Mouse (Mus musculus): ENCODE results near the gene Xrcc3.

Gene Xrcc3

DNA sequence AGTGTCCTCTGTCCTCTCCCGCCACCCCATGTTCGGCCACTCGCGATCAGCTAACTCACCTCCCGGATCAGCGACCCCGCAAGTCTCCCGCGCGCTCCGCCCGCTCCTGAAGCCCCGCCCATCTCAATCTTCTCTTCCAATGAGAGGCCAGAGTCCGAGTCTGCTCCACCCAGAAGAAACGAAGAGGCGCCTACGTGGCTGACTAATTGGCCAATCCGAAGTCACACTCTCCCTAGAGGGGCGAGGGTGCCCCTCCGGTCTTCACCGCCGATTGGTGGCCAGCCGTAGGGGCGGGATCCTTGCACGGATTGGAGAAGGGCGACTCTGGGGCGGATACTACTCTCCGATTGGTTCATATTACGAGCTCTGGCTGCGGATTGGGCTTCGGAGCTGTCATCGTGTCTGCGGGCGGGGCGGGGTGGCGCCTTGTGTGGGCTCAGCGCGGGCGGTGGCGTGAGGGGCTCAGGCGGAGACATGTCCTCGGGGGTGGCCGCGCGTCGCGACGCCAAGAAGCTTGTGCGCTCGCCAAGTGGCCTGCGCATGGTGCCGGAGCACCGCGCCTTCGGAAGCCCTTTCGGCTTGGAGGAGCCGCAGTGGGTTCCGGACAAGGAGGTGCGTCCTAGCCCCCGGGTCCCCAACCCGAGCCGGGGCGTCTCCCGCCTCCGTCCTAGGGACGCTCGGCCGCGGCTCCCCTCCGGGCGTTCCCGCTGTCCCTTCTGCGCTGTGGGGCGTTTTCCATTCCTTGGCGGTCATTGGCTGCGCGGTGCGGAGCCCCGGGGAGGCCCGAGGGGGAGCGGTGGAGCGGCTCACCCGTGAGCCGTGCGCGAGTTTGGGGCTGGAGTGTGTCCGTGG is at the start of gene Xrcc3, which contains the start of gene Zfyve21:
Xrcc3 (minus strand) TSS at position 108 of the 852 bp plus-strand sequence.
Zfyve21 (plus strand) TSS at position 405 of the 852 bp plus-strand sequence.
- DNase-seq (ENCODE audit: low spot score): peak; percentile 95

DNA sequence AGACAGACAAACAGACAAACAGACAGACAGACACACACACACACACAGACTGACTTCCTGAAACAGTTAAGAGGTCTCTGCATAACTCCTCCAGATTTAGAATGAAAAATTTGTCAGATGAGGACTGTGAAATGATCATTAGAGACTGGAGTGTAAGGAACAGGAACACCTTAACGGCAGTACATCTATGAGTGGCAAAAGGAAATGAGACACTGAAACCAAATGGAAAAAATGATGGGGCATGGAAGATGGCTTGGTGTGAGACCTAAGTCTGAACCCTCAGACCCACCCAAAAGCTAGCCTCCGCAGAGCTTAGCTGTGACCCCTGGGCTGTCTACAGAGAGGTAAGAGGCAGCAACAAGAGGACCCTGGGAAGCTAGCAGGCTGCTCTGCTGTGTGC is 41.8 kb upstream of the Xrcc3 start:
- DNase-seq (ENCODE audit: low spot score): no peak

DNA sequence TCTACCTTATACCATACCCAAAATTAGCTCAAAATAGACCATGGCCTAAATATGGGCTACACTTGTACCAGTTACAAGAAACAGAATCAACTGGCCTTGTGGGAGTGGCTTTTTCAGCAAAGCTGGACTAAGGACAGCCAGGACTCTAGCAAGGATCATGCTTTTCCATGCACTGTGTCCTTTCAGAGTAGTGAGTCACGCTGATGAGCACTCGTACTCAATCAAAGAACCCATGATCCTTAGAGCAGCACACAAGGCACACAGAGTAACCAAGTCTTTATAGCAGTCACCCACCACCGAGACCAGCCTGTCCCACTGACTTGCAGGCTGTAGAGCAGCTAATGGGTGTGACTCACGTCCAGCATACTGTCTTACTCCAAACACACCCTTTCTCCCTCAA is 39.9 kb upstream of the Xrcc3 start:
- DNase-seq (ENCODE audit: low spot score): no peak

DNA sequence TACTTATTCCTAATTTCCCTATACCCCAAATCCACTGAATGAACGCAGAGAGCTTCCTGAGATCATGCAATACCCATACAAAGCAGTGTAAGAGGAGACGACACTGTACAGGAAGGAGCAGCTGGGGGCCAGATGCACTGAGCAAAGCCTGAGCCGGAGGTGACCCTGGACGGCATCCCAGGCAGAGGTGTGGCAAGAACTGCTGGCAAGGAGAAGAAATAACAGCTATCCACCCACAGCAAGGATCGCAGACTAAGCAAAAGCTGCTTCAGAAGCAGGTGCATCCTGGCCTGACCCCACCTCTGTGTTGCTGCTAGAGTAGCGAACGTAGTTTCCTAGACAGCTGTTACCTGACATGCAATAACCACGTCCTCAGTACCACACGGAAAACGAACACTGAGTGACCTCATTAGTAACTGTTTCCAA is 39.4 kb upstream of the Xrcc3 start:
- peak; percentile 67 for DNase-seq (ENCODE audit: low spot score)

DNA sequence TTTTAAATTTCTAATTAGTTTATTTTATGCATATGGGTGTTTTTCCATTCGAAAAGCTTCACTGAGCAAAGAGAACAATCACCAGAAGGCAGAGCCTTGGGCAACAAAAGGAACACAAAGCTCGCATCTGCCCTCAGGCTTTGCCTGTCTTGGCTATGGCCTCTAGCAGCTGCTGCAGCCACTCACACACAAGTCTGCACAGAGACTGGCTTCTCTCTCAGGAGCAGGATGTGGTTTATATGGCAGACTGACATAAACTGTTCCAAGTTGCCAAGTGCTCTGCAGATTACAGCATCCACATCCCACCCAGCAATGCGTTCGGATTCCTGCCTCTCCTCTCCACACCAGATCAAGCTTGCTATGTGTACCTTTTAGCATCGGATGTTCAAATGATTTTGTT is 38.1 kb upstream of the Xrcc3 start:
- no peak for DNase-seq (ENCODE audit: low spot score)

DNA sequence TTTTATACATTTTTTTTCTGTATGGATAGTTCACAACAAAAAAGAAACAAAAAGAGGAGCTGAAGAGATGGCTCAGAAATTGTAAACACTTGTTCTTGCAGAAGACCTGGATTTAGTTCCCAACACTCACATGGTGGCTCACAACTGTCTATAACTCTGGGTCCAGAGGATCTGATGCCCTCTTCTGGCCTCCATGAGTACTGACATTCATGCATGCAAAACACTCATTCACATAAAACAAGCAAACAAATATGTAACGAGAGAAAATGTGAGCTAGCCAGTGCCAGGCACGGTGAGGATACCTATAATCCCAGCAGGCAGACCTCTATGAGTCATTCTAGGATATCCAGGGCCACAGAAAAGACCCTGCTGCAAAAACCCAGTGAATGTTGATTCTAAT is 37.6 kb upstream of the Xrcc3 start:
- DNase-seq (ENCODE audit: low spot score): no peak

DNA sequence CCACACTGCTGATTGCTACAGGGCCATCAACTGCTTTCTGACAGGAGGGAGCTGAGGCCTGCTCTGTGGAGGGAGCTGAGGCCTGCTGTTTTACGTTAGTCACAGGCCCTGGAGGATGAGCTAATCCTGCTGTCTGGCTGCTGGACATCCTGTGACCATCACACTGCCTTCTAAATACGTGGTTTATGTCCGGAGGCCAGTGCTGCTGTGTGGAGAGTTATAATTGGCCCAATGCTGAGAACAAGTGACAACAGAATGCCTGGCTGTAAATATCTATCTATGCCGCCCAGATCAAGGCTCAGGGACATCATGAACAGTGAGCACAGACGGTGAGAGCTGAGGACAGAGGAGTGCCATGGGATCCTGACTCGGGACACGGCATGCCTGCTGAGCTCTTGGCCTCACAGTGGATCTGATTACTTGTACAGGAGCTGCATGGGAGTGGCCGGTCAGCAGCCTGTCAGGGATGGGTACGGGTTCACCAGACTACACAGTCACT is 34.7 kb upstream of the Xrcc3 start:
- DNase-seq (ENCODE audit: low spot score): no peak

DNA sequence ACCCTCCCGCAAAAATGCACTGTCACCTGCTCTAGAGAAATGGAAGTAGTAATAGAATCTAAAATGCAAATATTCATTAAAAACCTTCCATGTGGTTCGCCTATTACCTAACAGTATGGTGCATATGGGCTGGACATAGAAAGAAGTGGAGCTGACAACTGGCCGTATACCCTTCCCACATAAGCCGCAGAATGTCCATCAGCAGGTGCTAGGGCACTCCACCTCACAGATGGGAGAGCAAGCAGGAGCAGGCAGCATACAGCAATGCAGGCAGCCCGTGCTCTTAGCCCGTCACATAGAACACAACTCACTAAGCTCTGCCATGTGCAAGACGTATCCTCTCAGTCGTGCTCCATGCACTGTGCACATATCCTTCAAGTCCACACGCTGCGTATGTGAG is 33.1 kb upstream of the Xrcc3 start:
- no peak for DNase-seq (ENCODE audit: low spot score)

DNA sequence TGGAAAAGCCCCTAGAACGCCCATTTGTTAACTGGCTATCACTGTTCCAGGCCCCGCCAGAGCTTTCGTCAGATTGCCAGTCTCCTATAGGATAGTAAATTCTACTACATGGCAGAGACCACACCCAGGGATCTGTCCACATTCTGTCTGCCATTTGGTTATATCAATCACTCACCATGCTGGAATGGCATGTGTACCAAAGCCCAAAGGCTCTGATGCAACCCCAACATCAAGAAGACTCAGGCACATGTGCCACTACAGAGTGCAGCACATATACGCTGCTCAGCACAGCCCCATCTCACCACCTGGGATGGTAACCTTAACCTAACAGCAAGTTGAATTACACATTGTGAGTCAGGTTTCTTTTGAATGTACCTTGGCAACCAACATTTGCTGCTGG is 32.3 kb upstream of the Xrcc3 start:
- no peak for DNase-seq (ENCODE audit: low spot score)

DNA sequence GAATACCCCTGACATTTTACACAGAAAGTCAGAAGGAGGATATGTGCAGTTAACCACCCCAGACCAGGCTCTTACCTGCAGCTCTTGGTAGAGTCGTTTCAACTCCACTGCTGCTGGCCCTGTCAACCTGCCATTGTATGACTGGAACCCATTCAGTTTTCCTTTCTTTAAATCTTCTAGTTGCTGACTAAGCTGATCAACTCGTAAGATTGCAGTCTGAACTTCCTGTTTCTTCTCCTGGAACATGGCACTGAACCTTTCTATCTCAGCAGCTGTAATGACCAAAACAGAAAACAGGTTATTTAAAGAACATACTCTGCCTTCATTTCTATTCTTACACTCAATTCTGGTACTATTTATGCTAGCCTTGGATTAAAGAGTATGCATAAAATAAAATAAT is 29.8 kb upstream of the Xrcc3 start:
- DNase-seq (ENCODE audit: low spot score): no peak

DNA sequence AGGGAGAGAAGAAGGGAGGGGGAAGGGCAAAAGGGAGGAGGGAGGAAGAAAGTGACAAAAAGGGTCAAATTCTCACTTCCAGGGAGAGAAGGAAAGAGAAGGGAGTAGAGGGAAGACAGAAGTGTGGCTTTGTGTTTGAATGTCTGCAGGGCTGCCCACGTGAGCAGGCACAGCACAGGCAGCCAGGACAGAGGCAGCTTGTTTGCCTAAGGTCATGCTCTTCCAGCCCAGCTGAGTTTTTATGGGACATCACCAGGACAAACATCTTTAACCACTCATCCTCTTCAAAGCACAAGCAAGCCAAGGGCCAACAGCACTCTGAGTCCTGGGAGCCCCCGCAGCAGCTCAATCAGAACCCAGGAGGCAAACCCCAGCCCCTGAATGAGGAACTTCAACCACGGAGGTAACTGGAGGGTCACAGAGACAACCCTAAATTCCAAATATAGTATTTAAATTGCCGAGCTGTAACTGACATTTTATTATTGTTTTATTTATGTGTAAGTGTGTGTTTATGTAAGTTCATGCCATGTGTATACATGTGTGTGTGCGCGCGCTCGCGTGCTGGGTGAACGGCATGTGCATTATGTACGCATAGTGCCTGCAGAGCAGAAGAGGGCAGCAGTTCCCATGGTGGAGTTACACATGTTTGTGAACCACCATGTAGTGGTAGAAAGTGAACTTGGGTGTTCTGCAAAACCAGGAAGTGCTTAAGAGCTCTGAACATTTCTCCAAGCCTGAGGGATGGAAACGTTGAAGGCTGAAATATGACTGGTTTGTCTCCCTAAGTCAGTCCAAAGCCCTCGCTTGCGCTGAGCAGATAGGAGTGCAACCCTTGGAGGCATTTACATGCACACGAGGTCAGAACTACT is 29.1 kb upstream of the Xrcc3 start:
- no peak for DNase-seq (ENCODE audit: low spot score)

DNA sequence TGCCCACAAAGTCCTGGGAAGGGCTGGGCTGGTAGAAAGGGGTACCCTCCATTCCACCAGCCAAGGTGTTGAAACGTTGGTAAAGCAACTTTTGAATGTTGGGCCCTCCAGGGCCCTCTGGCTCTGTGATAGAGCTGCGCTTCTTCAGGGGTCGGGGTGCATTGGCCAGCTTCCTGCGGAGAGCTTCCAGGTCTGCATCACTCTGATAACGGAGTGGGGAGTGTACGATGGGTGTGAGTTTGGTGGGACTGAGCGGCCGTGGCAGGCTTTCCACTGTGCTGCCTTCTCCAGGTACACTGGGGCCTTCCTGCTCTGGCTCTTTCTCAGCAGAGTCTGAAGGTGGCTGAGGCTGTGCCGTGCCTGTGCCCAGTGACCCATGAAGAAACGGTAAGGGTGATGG is 19.8 kb upstream of the Xrcc3 start:
- no peak for DNase-seq (ENCODE audit: low spot score)

DNA sequence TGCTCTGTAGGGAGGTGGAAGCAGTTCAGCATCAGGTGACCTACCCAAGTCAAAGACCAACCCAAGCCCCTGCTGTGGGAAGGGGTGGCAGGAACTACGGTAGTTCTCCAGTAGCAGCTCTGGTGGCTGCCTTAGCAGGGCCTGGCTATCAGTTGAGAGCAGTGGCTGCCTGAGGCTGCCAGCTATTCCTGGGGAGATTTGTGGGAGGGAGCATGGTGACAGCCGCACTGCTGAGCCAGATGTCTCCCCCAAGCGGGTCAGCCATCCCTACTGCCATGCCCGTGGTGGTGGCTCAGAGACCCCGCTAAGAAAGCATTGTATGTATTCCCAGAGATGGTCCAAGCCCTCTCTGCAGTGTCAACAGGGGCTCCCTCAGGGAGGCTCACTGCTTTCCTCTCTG is 19.0 kb upstream of the Xrcc3 start:
- no peak for DNase-seq (ENCODE audit: low spot score)

DNA sequence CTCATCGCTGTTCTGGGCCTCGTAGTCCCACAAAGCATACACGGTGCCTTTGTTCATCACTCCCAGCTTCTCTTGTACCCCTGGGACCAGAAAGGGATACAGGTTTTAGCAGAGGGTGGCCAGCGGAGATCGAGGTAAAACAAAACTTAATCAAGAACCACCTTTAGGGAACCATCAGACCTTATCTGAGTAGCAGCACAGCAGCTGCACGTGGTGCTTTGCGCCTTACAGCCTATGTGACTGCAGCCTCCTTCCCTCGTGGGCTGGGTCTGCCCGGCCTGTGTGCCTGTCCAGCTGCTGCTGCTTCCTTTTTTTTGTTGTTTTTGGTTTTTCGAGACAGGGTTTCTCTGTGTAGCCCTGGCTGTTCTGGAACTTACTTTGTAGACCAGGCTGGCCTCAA is 16.7 kb upstream of the Xrcc3 start:
- DNase-seq (ENCODE audit: low spot score): no peak

DNA sequence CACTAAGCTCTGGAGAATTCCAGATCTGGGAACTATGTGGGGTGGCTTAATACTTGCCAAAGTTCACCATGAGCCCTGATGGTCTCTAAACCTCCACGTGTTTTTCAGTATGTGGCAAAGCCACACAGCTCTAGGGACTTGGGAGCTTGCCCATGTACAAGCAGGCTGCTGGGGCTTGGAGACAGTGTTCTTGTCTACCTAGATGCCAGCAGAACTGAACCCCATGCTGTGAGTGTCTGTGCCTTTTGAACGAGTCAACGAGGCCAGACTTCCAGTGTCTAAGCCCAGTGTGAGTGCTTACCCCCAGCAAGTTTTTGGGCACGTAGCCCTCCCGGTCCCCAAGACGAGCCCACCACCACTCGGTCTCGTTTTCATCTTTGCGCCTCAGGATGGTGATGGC is 16.3 kb upstream of the Xrcc3 start:
- no peak for DNase-seq (ENCODE audit: low spot score)

DNA sequence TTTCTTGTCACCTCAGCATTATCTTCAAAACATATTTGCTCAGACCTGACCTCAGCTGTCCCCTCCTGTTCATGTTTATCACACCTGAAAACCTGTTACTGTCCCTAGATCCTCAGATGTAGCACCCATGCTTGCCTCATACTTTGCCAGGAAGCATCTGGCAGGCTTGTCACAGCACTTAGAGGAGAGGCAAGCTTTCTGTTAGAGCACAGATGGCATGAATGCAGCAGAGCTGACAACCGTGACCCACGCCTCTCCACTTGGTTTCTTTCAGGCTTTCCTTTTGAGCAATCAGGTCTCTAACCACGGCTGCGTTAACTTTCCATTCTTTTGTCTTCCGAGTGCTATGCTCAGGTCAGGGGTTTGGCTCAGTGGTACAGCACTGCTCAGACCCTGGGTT is 15.8 kb upstream of the Xrcc3 start:
- no peak for DNase-seq (ENCODE audit: low spot score)

DNA sequence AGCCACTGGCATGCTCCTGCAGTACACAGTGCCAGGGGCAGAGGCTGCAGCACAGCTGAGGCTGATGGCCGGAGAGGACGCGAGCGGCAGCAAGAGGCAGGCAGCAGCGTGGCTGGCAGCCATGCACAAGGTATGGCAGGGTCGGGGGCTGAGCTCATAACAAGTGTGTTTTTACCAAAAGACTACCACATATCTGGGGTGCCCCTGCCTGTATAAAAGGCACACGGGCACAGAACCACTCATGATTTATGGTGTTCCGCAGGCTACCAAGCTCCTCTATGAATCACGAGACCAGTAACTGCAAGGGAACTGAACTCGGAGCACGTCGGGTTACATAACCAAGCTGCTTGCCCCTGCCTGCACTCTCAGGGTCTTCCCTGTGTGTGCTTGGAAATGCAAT is 13.9 kb upstream of the Xrcc3 start:
- DNase-seq (ENCODE audit: low spot score): no peak

DNA sequence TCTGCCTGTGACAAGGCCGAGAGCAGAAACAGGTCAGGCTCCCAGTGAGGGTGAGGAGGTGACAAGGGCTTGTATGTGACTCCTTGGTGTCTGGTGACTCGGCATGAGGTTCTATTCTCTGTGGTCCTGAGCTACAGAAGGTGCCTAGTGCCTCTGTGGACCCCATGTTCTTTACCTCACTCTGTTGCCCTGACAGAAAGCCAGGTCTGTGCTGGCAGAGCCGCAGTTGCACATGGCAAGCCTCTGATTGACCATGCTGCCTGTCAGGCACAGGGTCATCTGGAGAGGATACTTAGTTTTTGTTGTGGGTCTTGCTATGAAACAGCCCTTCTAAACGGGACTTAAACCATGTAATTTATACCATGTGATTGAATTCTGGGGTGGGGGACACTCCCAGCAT is 8.3 kb upstream of the Xrcc3 start:
- DNase-seq (ENCODE audit: low spot score): no peak

DNA sequence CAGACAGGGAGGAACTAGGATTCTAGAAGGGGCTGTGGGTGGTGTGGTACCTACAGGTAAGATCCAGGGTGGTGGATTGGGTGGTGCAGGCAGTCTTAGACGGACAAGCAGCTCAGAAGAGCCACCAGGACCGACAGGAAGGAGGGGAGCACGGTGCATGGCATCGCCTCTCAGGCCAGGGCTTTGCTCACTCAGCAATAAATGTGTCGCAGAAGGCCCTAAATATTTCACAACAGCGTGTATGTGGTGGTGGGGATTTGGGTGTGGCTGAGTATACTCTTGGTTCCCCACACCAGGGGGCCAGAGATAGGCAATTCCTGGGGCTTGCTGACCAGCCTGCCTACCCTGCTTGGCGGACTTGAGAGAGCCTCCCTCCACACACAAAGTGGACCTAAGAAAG is 7.0 kb upstream of the Xrcc3 start:
- no peak for DNase-seq (ENCODE audit: low spot score)

DNA sequence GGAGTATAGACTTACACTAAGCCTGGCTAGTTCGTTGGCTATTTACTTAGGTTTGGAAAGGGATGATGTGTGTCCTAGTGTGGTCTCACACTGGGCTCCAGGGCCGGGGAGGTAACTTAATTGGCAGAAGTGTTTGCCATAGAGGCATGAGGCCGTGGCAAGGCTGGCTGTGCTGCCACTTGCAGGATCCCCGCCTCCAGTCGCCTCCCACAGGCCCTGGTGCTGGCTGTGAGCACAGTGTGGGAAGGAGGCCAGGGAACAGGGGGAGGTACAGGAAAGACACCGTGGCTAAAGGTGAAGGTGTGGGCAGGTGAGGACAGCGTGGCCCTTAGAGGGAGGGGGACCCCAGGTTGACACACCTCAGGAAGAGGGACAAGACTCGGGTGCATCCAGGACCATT is 6.3 kb upstream of the Xrcc3 start:
- peak; percentile 76 for DNase-seq (ENCODE audit: low spot score)

DNA sequence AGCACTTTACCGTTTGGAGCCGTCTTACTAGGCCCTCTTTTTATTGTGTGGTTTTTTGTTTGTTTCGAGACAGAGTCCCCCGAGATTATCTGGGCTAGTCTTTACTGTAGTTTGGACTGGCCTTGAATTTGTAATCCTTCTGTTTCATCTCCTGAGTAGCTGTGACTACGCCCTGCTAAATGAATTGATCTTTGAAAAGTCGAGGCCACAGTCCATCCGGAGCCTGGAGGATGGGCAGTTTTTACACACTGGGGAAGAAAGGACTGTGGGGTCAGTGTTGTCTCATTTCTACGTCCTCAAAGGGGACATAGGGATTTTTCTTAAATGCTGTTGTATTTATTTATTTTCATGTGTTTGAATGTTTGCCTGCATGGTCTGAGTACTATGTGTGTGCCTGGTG is 4.3 kb upstream of the Xrcc3 start:
- no peak for DNase-seq (ENCODE audit: low spot score)

DNA sequence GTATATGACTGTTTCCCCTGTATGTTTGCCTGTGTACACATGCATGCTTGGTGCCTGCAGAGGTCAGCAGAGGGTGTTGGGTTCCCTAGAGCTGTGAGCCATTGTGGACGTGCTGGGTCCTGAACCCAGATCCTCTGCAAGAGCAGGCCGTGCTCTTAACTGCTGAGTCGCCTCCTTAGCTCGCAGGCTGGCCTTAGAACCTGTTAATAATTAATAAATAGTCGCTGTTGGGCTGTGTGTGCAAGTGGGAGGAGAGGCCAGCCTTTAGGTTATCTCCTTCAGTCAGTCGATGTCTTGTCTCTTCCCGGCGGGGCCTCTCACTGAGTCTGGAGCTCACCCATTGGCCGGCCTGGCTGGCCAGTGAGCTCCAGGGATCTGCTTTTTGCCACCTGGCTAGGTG is 3.3 kb upstream of the Xrcc3 start:
- no peak for DNase-seq (ENCODE audit: low spot score)

DNA sequence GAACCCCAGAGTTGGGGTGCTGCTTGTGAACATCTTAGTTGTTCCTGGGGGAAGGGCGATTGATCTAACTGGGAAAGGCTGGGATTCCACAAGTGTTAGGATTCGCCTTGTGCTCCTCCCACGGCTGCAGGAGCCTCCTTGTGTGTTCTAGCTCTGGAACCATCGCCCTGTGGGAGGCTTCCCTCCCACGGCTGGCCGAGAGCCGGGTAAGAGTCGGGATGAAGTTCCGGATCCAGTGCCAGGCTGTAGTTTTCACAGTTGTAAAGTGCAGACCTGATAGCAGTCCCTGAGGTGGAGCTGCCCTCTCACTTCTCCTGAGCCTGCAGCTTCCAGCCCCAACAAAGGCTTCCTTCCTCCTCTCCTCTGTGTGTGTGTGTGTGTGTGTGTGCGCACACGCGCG is 2.9 kb upstream of the Xrcc3 start:
- peak; percentile 80 for DNase-seq (ENCODE audit: low spot score)

Measured in testis, postnatal 10 days (tissue).